Mouse (Mus musculus) gastrocnemius, adult 18-20 months (tissue): ENCODE results near the gene Nwd2. TPM values are rescaled to one million over a fixed set of nuclear protein-coding genes. Genes with fewer than 3 reads are reported as not detected.

ENCODE experiments used
- DNase-seq: peaks from one replicate; pipeline ENCODE4 v3.0.0; 2021; ENCODE audit warnings: low spot score
- total RNA-seq, 2 experiments: library from RNA; stranded (reverse); gene quantifications; 2 replicates each; pipeline ENCODE4 v1.2.3; 2021

Gene Nwd2
- total RNA-seq, 2 experiments from 2014 or later = not detected

GRCm38 (mm10) chr5:63755092-63755761, 106.3 kb downstream of the Nwd2 start:
- DNase-seq = no peak

DNA sequence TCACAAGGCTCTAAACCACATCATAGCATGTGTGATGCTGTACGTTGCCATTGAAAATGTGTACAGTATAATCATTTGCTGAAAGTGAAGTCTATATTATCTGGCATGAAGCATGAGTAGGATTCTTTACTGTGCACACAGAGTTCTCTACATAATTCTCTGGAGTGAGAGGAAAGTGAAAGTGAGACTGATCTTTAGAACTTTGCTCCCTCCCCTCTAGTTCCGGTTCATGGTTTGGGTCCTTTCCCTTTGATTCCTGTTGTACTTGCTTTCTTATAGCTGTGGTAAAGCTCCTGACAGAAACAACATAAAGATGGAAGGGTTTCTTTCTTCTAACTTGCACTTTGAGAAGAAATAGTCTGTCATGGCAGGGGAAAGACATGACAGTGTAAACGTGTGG, 107.0 kb downstream of the Nwd2 start:
- no peak for DNase-seq

DNA sequence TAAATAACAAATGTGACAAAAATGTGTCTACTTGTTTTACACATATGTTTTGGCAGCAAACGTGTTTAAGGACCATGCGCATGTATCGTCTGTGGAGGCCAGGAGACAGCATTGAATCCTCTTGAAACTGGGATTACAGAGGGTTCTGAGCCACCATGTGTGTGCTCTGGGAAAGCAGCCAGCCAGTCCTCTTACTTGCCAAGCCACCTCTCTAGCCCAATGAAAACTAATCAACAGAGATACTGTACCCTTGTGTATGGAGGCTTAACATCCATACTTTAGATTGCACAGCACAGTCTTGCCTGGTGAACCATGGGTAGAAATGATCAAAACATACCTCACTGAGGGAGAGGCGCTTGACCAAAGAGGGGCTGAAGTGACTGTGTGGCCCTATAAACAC, 117.0 kb downstream of the Nwd2 start:
- no peak for DNase-seq

- no peak for DNase-seq
Observed at GRCm38 (mm10) chr5:63766715-63767114, 117.8 kb downstream of the Nwd2 start.

GRCm38 (mm10) chr5:63767464-63767863, 118.6 kb downstream of the Nwd2 start:
- DNase-seq = no peak

DNA sequence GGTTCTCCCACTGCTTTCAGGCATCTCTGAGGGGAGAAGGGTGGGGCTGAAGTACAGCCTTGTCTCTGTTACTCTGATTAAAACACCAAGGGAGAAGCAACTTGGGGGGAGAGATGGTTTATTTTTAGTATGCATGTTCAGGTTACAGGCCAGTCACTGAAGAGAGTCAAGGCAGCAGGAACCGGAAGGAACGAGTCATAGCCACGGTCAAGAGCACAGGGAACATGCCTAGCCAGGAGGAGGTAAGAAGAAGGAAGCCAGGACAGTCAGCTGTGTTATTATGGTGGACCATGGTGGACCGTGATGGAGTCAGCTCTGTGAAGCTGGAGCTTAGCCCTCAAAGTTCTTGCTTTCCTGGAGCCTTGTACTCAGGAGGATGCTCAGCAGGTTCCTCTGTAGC, 119.3 kb downstream of the Nwd2 start:
- DNase-seq = no peak

GRCm38 (mm10) chr5:63772971-63773370, 124.1 kb downstream of the Nwd2 start:
- no peak for DNase-seq

- DNase-seq = no peak
Observed at GRCm38 (mm10) chr5:63773603-63774002, 124.7 kb downstream of the Nwd2 start.

DNA sequence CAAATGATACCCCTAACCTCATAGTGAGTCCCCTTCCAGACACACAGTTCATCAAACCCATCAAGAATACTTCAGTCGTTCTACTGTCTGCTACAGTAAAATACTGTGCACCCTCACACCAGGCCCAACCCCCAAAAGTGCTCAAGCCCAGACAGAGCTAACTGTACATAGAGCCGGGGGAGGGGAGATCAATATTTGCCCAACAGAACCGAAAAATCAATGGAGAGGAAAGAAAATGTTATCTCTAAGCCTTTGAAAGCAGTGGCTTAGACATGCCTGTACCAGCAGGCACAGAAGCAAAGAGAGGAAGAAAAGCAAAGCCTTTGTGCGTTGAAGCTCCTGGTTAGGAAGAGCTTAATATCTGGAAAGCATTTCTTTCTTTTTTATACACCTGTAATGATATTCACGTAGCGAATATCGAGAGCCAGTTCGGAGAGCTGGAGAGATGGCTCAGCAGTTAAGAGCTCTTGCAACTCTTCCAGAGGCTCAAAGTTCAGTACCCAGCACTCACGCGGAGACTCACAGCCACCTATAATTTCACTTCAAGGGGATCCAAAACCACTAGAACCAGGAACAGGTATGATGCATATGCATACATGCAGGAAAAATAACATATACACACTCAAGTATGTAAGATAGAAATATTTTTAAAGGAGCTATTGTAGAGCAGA, 139.4 kb downstream of the Nwd2 start:
- DNase-seq = no peak

DNA sequence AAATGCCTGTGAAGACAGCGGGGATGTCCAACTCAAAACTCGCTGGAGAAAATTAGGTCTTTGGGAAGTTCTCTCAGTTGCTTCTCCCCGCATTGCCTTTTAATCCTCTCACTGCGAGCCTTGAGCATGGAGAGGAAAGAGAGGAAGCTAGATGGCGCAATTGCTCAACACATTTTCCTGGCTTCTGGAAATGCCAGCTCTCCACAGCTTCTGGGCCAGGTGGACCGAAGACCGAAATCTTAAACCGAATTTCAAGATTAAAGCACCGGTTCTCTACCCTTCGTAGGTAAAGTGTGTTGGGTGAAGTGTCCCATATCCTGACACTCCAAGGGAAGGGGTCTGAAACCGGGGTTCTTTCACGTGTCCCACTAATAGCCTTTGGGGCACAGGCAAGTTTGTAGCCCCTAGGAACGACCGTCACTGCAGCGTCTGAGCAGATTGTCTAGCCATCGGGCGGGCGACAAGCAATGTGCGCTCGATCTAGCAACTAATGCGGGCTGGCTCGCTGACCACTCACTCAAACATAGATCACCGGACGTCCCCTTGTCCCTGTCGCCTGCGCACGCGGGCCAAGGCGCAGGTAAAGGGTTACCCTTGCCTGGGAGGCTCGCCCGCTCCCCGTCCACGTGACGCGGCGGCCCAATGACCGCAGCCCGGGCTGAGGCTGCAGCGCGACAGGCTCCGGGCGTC, 163.1 kb downstream of the Nwd2 start, which contains the start of gene 0610040J01Rik:
Gene 0610040J01Rik, plus strand, starts transcription at position 545 of the 690 bp plus-strand sequence.
- DNase-seq = peak; percentile 65

DNA sequence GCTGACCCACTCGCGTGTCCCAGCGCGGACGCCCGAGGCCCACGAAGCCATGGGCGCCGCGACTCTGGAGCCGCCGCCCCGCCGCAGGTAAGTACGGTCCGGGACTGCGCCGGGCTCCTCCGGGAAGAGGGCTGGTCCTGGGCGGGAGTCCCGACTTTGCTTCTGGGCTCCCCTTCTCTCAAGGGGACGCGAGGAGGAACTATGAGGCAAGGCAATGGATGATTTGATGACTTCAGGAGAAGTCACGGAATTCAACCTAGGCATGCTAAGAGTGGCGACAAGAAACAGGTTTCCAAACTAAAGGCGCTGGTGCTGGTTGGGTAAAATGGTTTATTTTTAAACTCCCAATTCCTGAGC, 163.6 kb downstream of the Nwd2 start:
- DNase-seq = no peak

DNA sequence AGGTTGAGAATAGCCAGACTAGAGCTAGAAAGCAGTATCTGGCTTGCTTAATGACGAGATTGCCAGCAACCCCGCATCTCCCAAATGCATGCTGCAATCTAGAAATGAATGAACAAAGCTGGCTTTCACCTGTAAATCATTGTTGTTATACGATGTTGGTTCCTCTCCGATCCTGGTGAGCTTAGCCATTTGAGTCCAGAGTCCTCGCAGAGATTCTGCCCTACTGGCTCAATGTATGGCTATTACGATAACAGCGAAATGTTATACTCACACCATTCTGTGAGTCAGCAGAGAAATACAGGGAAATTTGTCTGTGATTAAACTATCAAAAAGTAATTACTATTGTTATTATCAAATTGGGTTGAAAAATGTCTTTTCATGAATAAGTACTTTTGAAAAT, 167.7 kb downstream of the Nwd2 start:
- no peak for DNase-seq

DNA sequence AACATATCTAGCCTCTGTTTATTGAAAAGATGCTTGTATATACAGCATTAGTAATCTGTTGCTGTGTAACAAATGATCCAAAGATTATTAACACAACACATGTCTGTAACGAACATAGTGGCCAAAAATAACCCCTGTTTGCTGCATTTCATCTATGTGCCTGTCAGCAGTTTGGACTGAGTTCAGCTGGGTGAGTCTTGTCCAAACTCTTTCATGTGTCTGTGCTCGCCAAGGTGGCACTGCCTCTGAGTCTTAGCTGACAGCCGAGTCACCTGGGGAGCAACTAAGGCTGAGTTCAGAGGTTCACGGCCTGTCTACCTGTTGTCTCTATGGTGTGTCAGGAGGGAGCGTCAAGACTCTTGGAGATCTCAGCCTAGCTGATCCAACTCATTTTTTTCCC, 168.4 kb downstream of the Nwd2 start:
- peak; percentile 58 for DNase-seq

DNA sequence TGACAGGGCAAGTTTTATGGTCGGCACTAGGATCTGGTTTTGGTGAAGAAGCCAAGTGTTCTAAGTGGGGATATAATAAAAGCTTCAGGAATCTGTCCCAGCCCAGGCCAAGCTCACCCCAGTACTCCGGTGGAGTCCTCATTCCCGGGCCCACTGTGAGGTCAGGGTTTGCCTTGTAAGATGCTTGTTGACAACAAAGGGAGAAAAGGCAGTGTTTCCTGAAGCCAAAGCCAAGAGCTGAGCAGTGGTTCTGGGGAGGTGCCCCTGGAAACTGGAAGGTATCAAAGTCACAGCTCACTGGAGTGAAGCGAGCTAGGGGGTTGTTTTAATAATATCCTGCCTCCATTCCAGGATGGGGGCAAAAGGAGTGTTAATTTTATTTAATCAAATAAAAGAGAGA, 170.1 kb downstream of the Nwd2 start:
- no peak for DNase-seq

DNA sequence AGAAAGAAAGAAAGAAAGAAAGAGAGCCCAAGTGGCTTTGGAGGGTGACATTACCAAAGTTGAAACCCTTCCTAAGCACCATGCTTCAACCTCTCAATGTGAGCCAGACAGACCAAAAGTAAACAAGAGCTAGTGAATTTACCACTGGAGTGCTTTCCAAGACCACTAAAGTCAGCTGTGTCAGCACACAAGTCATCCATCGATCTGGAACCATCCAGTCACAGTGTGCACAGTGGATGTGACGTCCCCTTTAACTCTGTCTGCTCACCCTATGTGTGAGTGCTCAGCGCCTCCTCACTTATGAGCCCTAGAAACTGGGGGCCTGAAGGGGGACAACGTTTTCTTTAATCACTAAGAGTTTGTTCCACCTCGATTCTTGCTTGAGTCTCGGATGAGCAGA, 170.6 kb downstream of the Nwd2 start:
- DNase-seq = no peak

- no peak for DNase-seq
Observed at GRCm38 (mm10) chr5:63821176-63821575, 172.3 kb downstream of the Nwd2 start.

DNA sequence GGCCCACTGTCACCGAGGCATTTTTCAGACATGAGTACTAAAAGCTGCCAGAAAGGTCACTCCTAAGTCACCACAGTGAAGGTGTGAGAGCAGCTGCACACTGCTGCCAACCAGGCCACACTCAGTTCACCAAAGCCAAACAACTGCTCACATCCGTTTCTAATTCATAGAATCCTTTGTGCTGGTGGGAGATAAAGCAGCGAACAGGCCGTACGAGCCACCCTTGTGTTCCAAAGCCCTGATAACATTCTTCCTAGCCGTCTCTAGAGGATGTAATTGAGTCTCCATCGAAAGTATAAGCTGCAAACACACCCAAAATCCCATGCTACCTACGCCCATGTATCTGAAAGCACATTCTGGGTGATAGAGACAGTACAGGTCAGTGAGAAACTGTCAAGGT, 173.0 kb downstream of the Nwd2 start:
- no peak for DNase-seq

DNA sequence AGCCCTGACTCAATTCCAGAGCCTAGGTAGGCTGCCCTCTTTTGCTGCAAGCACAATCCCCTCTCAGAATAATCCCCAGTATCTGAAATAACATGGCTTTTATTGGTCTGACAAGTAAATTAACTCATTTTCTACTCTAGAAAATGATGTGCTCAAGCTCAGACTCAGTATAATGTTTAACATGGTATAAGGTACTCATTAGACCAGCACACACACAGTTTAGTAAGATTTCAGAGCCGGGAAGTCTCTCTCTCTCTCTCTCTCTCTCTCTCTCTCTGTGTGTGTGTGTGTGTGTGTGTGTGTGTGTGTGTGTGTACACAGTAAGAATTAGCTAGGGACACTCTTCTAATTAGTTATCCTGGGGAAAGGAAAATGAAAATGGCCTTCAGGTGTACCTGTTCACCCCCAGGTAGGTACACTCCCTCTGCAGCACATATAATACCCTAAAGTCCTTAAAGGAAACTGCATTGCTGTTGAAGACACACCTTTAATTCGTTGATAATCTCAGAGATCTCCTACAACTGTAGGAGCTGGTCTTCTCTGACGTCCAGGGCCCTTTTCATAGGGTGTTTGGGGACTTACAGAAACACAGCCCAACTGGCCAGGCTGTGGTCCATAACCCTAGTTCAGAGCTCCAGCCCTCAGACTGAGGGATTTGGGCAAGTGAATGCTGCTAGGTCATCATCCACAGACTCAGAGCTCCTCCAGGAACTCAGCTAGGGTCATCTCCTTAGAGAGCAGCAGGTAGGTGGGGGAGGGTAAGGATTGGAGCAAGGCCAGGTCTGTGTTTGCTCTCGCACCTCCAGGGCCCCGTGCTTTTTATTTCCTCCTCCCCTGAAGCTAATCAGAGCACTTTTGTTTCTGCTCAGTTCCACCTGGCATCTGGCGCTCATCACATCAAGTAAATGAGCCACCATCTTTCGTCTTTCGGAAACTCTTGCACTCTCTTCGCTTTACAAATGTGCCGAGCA, 174.7 kb downstream of the Nwd2 start:
- no peak for DNase-seq

DNA sequence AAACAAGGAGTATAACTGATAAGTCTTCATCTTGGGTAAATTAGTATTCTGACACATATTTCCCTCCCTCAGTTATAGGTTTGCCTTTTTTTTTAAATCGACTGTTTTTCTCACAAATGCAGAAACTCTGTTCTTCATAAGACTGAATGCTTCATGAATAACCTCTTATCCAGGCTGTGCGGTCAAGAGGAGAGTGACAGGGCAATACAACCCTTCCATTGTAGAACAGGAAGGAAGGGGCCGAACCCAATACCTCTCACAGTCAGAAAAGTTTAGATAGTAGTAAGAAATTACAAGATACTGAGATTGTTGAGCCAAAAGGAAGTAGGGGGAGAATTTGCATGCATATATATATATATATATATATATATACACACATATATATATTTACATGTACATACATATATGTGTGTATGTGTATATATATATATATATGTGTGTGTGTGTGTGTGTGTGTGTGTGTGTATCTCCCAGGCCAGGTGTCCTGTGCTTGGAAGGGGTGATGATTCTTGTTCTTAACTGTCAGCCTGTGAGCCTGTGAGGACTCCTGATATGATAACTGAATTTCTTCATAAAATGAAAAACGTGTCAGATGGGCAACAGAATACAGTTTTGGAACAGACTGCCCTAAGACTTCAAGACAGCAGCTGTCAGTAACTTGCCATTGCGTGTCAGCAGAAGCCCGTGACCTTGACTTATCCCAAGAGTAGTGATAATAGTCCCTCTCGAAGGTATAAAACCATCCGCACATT, 175.9 kb downstream of the Nwd2 start:
- no peak for DNase-seq

DNA sequence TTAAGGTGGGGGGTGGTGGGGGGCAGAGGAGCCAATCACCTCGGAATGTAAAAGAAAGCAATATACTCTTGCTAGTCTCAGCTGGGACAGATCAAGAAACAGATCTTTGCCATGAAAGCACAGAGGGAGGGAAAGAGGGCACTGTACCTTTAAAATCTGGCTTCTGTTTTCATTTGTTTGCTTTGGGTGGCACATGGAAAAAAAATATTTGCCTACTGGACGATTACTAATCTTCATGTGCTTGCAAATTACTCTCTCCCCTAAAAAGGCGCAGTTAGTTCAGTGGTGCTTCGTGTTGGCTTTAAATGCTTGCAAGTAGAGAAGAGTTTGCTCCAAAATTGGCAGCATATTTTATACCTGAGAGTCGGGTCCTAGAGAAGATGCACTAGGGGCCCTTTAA, 177.0 kb downstream of the Nwd2 start:
- DNase-seq = no peak

GRCm38 (mm10) chr5:63827006-63827405, 178.1 kb downstream of the Nwd2 start:
- DNase-seq = no peak
